Mouse (Mus musculus): ENCODE results near the gene Esf1.

- no peak for TF ChIP-seq POLR2A (IDR thresholded peaks at IDR 0.05; ENCODE audit: borderline replicate concordance, extremely low read depth, insufficient read depth, insufficient read length, poor library complexity, severe bottlenecking)
- peak; percentile 41; the same call in 1 of the 2 replicates for TF ChIP-seq CTCF (IDR thresholded peaks at IDR 0.05; ENCODE audit: borderline replicate concordance, extremely low read depth, insufficient read depth, insufficient read length)
These were observed 30.3 kb upstream of the Esf1 start for GRCm38 (mm10) chr2:140200713-140201112.
